Mouse (Mus musculus): ENCODE data around the gene Mast3.

The Mast3 gene

DNA sequence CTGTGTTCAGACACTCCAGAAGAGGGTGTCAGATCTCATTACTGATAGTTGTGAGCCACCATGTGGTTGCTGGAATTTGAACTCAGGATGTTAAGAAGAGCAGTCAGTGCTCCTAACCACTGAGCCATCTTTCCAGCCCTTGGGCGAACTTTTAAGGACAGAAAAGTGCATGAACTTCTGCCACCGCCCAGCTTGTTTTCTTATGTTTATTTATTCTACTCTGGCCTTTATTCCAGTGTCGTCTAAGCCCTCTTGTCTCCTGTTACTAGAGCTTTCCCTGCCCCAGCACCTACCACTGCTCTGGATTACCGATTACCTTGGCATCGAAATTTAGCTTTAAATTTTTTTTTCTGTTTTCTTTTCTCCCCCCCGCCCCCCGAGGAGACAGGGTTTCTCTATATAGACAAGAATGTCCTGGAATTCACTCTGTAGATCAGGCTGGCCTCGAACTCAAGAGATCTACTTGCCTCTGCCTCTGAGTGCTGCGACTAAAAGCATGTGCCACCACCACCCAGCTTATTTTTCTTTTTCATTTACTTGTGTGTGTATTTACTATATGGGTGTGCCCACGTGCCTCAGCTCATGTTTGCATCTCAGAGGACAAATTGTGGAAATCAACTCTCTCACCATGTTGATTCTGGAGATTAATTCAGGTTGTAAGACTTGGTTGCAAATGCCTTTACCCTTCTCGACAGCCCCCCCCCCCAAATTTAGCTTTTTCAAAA is 1.9 kb downstream of the Mast3 start:
- no peak for DNase-seq (ENCODE audit: low read depth, low spot score)
- H3K27me3 ChIP-seq (ENCODE audit: control insufficient read depth, insufficient read depth, low read length, poor library complexity, severe bottlenecking), result no peaks in the 10 kb centered on the region
- H3K36me3 ChIP-seq (ENCODE audit: control insufficient read depth, insufficient read depth, low read length, poor library complexity, severe bottlenecking), result peaks cover 1% of the 10 kb centered on the region; the same call in 1 of the 2 replicates

DNA sequence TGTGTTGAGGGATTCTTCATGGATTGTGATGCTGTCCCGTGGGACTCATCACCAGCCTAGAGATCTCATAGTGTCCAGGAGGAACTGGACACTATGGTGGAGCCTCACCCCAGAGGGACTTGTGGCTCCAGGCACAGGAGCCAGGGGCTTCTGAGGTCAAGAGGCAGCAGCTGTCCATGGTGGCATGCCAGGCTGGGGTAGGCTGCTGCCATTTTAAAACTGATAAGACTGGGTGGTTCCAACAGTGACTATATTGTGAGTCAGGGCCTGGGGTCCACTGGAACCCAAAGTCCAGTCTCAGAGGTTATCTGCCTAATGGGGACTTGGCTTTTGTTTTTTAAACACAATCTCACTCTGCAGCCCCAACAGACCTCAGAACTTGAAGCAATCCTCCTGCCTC is 3.0 kb downstream of the Mast3 start:
- peaks cover 1% of the 10 kb centered on the region; the same call in 1 of the 2 replicates for H3K36me3 ChIP-seq (ENCODE audit: control insufficient read depth, insufficient read depth, low read length, poor library complexity, severe bottlenecking)
- H3K27me3 ChIP-seq (ENCODE audit: control insufficient read depth, insufficient read depth, low read length, poor library complexity, severe bottlenecking), result no peaks in the 10 kb centered on the region
- no peak for DNase-seq (ENCODE audit: low read depth, low spot score)

DNA sequence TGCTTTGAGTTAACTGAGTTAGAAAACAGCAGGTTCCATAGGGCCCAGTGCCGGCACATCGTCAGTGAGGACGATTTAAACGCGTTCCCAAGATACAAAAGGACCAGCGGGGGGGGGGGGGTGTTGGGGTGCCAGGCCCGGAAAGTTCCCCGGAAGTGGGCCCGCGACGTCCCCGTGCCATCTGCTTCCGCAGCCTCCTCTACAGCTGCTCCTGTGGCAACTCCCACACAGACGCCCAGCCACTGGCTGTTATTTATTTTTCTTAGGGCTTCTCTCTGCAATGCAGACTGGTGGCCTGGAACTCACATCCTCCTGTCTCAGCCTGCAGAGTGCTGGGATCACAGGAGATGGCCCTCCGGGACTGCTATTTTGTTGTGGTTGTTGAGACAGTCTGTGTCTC is 3.7 kb downstream of the Mast3 start:
- no peaks in the 10 kb centered on the region for H3K27me3 ChIP-seq (ENCODE audit: control insufficient read depth, insufficient read depth, low read length, poor library complexity, severe bottlenecking)
- DNase-seq (ENCODE audit: low read depth, low spot score), result peak; percentile 53
- H3K36me3 ChIP-seq (ENCODE audit: control insufficient read depth, insufficient read depth, low read length, poor library complexity, severe bottlenecking), result peaks cover 1% of the 10 kb centered on the region; the same call in 1 of the 2 replicates

DNA sequence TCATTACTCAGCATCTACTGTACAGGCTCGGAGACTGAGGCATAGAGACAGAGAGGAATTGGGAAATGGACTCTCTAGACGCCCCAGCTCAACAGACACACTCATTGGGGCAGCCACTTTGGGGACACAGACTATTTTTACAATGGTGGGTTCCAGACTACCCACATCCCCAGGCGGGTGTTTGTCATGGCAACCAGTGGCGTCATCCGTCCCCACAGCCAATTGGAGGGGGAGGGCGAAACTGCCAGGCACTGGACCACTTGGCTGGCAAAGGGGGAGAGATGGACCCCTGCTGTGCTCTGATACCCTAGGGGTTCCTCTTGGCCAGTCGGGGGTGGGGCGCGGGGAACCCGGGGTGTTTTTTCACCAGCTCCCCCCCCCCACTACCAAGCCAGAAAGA is 4.2 kb downstream of the Mast3 start:
- Histone ChIP-seq H3K27me3 (ENCODE audit: control insufficient read depth, insufficient read depth, low read length, poor library complexity, severe bottlenecking) (no peaks in the 10 kb centered on the region), H3K36me3 (ENCODE audit: control insufficient read depth, insufficient read depth, low read length, poor library complexity, severe bottlenecking) (peaks cover 1% of the 10 kb centered on the region; the same call in 1 of the 2 replicates)
- no peak for DNase-seq (ENCODE audit: low read depth, low spot score)

DNA sequence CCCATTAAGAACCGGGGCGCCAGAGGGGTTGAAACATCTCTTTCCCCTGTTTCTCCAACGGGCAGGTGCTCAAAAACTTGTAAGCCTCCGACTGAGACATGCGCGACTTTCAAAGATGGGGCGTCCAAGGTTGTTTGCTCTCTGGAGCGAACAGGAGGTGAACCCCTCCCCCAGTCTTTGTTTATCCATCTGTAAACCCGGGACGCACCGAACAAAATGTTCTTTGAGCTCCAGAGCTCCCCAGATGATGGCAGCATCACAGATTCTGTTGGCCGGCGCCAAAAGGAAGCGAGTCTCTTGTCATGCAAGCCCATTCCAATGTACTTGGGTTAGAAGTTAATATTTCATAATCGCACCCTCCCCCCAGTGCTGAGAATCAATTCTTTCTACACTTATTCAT is 6.6 kb downstream of the Mast3 start:
- Histone ChIP-seq H3K36me3 (ENCODE audit: control insufficient read depth, insufficient read depth, low read length, poor library complexity, severe bottlenecking) (peaks cover 1% of the 10 kb centered on the region; the same call in 1 of the 2 replicates), H3K27me3 (ENCODE audit: control insufficient read depth, insufficient read depth, low read length, poor library complexity, severe bottlenecking) (no peaks in the 10 kb centered on the region)
- DNase-seq (ENCODE audit: low read depth, low spot score), result no peak

DNA sequence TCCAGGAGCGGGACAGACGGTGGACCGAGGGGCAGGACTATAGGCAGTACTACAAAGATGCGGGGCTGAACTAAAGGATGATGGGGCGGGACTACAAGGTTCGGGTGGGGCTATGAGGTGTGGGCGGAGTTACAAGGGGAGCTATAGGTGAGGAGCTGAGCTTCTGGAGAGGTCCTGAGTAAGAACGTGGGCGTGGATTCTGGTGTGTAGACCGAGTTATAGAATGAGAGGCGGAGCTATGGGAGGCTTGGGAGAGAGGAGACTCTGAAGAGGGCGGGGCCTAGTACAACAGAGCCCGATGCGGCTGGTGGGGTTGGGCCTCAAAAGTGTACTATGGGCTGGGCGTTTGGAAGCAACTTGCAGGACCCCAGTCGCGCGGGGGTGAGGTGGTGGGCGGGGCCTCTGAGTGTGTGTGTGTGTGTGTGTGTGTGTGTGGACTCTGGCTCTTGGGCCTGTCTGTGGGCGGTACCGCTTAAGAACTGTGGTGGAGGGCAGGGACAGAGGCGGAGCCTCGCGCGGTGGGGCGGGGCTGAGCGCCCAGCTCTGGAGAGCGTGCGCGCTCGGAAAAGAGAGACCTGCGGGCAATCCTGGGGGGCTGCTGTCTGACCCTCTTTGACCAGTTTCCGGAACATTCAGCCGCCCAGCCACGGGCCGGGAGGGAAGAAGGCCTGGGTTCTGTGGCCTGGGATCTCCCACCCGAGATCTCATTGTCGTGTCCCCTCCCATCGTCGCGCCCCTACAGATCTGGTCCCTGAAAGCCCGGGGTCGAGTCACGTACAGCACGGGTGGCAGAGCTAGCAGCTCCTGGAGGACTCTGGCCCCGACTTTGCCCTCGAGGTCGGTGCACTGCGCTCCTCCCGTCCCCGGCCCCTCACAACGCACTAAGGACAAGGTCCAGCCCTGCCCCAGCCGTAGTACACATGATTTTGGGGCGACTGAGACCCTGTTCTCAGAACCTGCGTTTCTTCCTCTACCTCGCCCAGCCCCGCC is 7.5 kb downstream of the Mast3 start:
- no peaks in the 10 kb centered on the region for H3K27me3 ChIP-seq (ENCODE audit: control insufficient read depth, insufficient read depth, low read length, poor library complexity, severe bottlenecking)
- DNase-seq (ENCODE audit: low read depth, low spot score), result peak; percentile 91
- peaks cover 1% of the 10 kb centered on the region; the same call in 1 of the 2 replicates for H3K36me3 ChIP-seq (ENCODE audit: control insufficient read depth, insufficient read depth, low read length, poor library complexity, severe bottlenecking)

DNA sequence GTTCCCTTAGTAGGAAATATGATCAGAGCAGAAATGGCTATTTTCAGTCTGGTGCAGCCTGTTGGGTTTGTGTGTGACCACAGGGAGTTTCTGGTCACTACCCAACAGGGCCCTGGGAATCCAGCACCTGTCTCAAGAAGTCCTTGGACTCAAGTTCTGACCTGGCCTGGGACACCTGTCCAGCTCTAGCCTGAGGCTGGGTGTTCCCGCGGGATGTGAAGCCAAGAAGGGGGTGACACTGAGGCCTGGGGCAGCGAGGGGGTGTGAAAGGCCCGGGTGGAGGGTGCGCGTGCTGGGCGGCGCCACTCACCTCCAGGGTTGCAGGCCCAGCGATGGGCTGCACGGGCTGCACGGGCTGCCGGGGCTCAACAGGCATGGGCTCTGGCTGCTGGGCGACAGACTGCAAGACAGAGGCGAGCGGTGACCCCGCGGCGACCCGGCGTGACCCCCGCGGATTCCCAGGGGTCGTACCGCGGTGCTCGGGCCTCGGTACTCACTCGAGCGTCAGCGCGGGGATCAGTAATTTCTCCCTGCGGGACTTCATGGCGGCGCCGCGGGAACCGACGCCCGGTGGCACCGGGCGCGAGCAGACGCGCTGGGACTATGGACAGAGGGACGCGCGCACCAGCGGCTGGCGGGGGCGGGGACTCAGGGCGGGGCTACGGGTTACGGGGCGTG is 8.3 kb downstream of the Mast3 start:
- peaks cover 1% of the 10 kb centered on the region; the same call in 1 of the 2 replicates for H3K36me3 ChIP-seq (ENCODE audit: control insufficient read depth, insufficient read depth, low read length, poor library complexity, severe bottlenecking)
- no peak for DNase-seq (ENCODE audit: low read depth, low spot score)
- H3K27me3 ChIP-seq (ENCODE audit: control insufficient read depth, insufficient read depth, low read length, poor library complexity, severe bottlenecking), result no peaks in the 10 kb centered on the region

DNA sequence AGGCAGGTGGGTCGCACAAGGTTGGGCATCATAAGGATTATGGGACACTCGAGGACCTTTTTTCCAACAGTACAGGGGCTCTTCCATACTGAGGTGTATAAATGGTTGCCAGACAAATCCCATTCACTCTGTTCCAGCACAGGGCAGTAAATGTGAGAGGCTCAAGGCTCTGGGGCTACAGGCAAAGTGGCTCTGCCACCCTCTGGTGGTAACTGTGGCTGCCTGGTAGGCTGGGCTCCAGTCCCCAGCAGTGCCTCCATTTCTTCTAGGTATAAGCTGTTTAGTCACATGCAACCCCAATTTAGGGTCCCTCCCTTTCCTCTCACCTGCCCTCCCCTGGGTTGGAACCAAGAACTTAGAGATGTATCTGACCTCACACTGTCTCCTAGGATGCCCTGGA is 9.5 kb downstream of the Mast3 start:
- Histone ChIP-seq H3K27me3 (ENCODE audit: control insufficient read depth, insufficient read depth, low read length, poor library complexity, severe bottlenecking) (no peaks in the 10 kb centered on the region), H3K36me3 (ENCODE audit: control insufficient read depth, insufficient read depth, low read length, poor library complexity, severe bottlenecking) (peaks cover 1% of the 10 kb centered on the region; the same call in 1 of the 2 replicates)
- no peak for DNase-seq (ENCODE audit: low read depth, low spot score)

DNA sequence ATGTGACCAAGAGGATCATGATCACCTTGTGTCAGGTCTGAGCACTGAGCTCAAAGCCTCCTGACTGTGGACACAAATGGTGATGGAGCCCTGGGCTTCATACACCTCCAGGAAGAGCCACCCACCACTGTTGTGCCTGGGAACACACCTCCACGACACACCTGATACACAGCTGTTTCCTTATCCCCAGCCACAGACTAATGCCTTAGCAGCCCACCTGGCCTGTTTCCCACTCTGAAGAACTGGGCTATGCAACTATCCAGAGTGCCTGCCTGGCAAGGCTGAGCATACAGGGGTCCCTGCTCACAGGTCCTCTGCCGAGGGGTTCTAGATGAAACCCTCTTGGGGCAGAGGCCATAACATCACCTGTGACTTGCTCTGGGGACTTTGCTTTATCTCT is 10.6 kb downstream of the Mast3 start:
- no peaks in the 10 kb centered on the region for H3K27me3 ChIP-seq (ENCODE audit: control insufficient read depth, insufficient read depth, low read length, poor library complexity, severe bottlenecking)
- H3K36me3 ChIP-seq (ENCODE audit: control insufficient read depth, insufficient read depth, low read length, poor library complexity, severe bottlenecking), result peaks cover 4% of the 10 kb centered on the region; the same call in 1 of the 2 replicates
- no peak for DNase-seq (ENCODE audit: low read depth, low spot score)

DNA sequence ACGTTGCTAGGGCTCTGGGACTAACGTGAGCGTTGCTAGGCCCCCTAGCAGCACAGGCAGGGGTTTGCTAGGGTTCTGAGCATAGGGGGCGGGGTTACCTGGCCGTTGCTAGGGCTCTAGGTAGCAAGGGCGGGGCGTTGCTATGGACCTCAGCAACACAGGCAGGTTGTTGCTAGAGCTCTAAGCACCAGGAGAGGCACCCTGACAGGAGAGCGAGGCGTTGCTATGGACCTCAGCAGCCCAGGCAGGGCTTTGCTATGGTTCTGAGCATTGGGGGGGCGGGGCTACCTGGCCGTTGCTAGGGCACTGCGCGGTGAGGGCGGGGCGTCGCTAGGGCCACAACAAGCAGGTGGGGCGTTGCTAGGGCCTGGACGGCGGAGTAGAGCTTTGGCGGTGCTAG is 12.2 kb downstream of the Mast3 start:
- Histone ChIP-seq H3K27me3 (ENCODE audit: control insufficient read depth, insufficient read depth, low read length, poor library complexity, severe bottlenecking) (no peaks in the 10 kb centered on the region), H3K36me3 (ENCODE audit: control insufficient read depth, insufficient read depth, low read length, poor library complexity, severe bottlenecking) (peaks cover 14% of the 10 kb centered on the region)
- peak; percentile 93 for DNase-seq (ENCODE audit: low read depth, low spot score)

DNA sequence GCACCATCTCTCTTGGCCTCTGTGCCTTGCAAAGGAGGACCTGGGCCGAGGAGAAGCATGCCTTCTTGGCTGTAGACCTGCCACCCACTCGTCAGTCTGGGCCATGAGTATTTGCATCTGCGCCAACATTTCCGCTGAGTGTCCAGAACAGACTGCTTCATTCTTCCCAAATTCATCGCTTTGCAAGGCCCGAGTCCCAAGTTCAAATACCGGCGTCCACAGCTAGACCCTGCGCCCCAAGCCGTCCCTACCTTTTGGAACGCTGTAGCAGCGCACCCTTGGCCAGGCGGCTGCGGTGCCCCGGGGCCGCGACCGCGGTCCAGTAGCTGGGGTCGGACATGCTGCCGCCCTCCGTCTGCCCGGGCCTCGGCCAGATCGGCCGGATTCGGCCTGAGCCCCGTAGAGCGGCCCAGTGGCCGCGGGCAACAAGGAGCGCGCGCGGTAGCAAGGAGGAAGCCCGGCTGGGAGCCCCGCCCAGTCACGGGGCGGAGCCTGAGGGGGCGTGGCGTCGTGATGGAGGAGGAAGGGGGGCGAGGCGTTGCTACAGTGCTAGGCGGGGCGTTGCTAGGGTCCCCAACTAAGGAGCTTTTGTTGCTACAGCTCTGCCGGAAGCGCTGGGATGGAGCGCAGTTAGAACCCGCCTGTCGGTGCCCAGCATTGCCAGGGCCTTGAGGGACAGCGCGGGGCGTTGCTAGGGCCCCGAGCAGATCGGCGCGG is 12.7 kb downstream of the Mast3 start:
- no peaks in the 10 kb centered on the region for H3K27me3 ChIP-seq (ENCODE audit: control insufficient read depth, insufficient read depth, low read length, poor library complexity, severe bottlenecking)
- H3K36me3 ChIP-seq (ENCODE audit: control insufficient read depth, insufficient read depth, low read length, poor library complexity, severe bottlenecking), result peaks cover 17% of the 10 kb centered on the region
- peak; percentile 98 for DNase-seq (ENCODE audit: low read depth, low spot score)

DNA sequence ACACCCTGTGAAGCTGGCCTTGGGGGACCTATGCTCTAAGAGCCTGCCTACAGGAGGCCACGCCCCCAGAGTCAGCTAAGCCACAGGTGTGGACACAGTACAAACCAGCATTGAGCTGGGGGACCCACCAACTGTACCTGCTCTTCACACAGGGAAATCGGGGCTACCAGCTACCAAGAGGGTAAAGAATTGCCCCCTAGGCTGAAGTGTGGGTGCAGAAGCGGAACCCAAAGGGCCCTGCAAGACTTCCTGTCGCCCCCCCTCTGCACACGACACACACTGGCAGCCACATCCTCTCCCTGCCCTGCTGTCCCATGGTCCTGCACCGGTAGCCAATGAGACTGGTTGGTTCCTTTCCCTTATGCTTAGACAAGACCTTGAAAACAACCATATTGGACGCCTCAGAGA is 13.6 kb downstream of the Mast3 start:
- Histone ChIP-seq H3K36me3 (ENCODE audit: control insufficient read depth, insufficient read depth, low read length, poor library complexity, severe bottlenecking) (peaks cover 18% of the 10 kb centered on the region), H3K27me3 (ENCODE audit: control insufficient read depth, insufficient read depth, low read length, poor library complexity, severe bottlenecking) (no peaks in the 10 kb centered on the region)
- peak; percentile 84 for DNase-seq (ENCODE audit: low read depth, low spot score)

DNA sequence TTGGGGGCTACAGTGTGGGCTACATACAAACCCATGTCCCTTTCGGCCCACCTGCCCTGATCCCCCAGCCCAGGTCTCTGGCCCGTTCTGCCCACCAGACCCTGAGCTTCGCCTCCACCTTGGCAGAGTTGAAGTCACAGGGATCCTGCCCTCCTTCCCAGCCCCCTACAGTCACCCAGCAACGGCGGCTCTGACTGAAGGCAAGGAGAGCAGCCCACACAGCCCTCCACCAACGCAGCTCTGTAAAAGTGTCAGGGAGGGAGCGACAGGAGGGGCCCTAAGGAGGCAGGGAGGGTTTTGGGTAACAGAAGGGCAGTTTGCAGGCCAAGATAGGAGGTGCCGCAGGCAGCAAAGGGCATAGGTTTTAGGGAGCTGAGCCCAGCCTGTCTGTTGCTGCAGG is 14.0 kb downstream of the Mast3 start:
- no peak for DNase-seq (ENCODE audit: low read depth, low spot score)
- H3K36me3 ChIP-seq (ENCODE audit: control insufficient read depth, insufficient read depth, low read length, poor library complexity, severe bottlenecking), result peaks cover 21% of the 10 kb centered on the region
- no peaks in the 10 kb centered on the region for H3K27me3 ChIP-seq (ENCODE audit: control insufficient read depth, insufficient read depth, low read length, poor library complexity, severe bottlenecking)

DNA sequence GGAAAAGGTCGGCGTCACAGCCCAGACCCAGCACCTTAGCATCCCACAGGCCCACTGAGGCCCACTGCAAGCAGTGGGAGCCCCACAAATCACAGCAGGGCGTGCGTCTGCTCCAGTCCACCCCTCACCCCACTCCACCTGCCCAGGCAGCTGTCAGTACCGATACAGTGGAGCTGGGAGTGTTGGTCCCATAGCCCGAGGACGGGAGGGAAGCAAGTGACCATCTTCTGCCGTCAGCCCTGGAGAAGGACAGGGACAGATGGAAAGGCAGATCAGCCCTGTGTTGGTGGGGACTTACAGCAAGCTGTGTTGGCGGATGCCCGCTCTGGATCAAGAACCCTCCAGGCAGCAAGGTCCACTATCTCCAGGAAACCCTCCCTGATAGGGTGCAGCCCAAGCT is 15.8 kb downstream of the Mast3 start:
- DNase-seq (ENCODE audit: low read depth, low spot score), result no peak
- H3K27me3 ChIP-seq (ENCODE audit: control insufficient read depth, insufficient read depth, low read length, poor library complexity, severe bottlenecking), result no peaks in the 10 kb centered on the region
- H3K36me3 ChIP-seq (ENCODE audit: control insufficient read depth, insufficient read depth, low read length, poor library complexity, severe bottlenecking), result peaks cover 24% of the 10 kb centered on the region

Data from splenic B cell, adult 2 months (primary cell).